Comparison of ENCODE assay signal across 19 mouse cellular contexts in genomic region chr13:14014540-14014939, GRCm38 (mm10). TPM values are rescaled to one million over a fixed set of nuclear protein-coding genes. Genes with fewer than 3 reads are reported as not detected.
A peak's percentile ranks its signal among the peaks of the same experiment; 100 is the strongest.
DNase-seq lines count a peak whose midpoint lies in the region; ATAC-seq and TF ChIP-seq lines count a peak whose summit lies in the region.
"Had no signal": no experiment of that assay in that cellular context is flagged by ENCODE, and none has a peak within 500 bp of the region (broad histone marks: within the 10 kb centered on the region; RNA-seq: fewer than 3 reads in every experiment).

No protein-coding gene starts in this region.

- H3K4me1 ChIP-seq in intestine, postnatal 0 days (replicated peaks; ENCODE audit: control insufficient read depth, insufficient read depth, low read length), result no peaks in the 10 kb centered on the region
- H3K4me1 ChIP-seq in forebrain, embryonic 14.5 days (ENCODE audit: control insufficient read depth, insufficient read depth, low read length), result no peaks in the 10 kb centered on the region
- H3K4me1 ChIP-seq: embryonic facial prominence, embryonic 10.5 days; forebrain, embryonic 13.5 days; hindbrain, embryonic 13.5 days; intestine, embryonic 15.5 days had no signal

- H3K36me3 ChIP-seq in intestine, postnatal 0 days (ENCODE audit: control insufficient read depth, insufficient read depth), result peaks cover 37% of the 10 kb centered on the region
- H3K36me3 ChIP-seq in forebrain, embryonic 14.5 days (ENCODE audit: control insufficient read depth, insufficient read depth, low read length), result peaks cover 60% of the 10 kb centered on the region
- H3K36me3 ChIP-seq: intestine, embryonic 15.5 days had no signal

- no peak overlapping the region for H3K4me3 ChIP-seq in intestine, postnatal 0 days (ENCODE audit: low read depth, low read length)
- no peak overlapping the region for H3K4me3 ChIP-seq in forebrain, embryonic 14.5 days (ENCODE audit: low read depth, low read length)
- H3K4me3 ChIP-seq: embryonic facial prominence, embryonic 10.5 days; forebrain, embryonic 13.5 days; heart, embryonic 13.5 days; hindbrain, embryonic 13.5 days; intestine, embryonic 15.5 days had no signal

- H3K27ac ChIP-seq in intestine, postnatal 0 days (ENCODE audit: low read depth, low read length), result no peak overlapping the region
- H3K27ac ChIP-seq in forebrain, embryonic 14.5 days (ENCODE audit: low read depth, low read length), result no peak overlapping the region
- H3K27ac ChIP-seq: embryonic facial prominence, embryonic 10.5 days; forebrain, embryonic 13.5 days; heart, embryonic 13.5 days; hindbrain, embryonic 13.5 days; intestine, embryonic 15.5 days had no signal

- peak; percentile 46; the same call in 1 of the 2 replicates for ATAC-seq in cerebellum, adult (ENCODE audit: insufficient number of reproducible peaks, low FRiP score, low TSS enrichment)
- ATAC-seq in intestine, postnatal 0 days, result no peak
- no peak for ATAC-seq in forebrain, embryonic 14.5 days
- ATAC-seq: CD4-positive, CD25-positive, alpha-beta regulatory T cell, adult 4 months; forebrain, embryonic 13.5 days had no signal

- H3K9ac ChIP-seq in intestine, postnatal 0 days (ENCODE audit: low read depth, low read length), result no peak overlapping the region
- H3K9ac ChIP-seq in forebrain, embryonic 14.5 days (ENCODE audit: low read length), result no peak overlapping the region
- H3K9ac ChIP-seq: forebrain, embryonic 13.5 days; heart, embryonic 13.5 days; hindbrain, embryonic 13.5 days; intestine, embryonic 15.5 days had no signal

- no peaks in the 10 kb centered on the region for H3K27me3 ChIP-seq in intestine, postnatal 0 days (replicated peaks; ENCODE audit: control insufficient read depth, insufficient read depth, low read length)
- H3K27me3 ChIP-seq in forebrain, embryonic 14.5 days (replicated peaks; ENCODE audit: control insufficient read depth, insufficient read depth, low read length), result no peaks in the 10 kb centered on the region
- H3K27me3 ChIP-seq: forebrain, embryonic 13.5 days; heart, embryonic 13.5 days; hindbrain, embryonic 13.5 days; intestine, embryonic 15.5 days had no signal

- WGBS in intestine, postnatal 0 days, result 85% methylated on average over 4 of the region's 4 CpGs
- WGBS in forebrain, embryonic 14.5 days, result 95% methylated on average over 4 of the region's 4 CpGs

- H3K4me2 ChIP-seq in intestine, postnatal 0 days (replicated peaks; ENCODE audit: low read depth), result no peak overlapping the region
- no peak overlapping the region for H3K4me2 ChIP-seq in forebrain, embryonic 14.5 days (ENCODE audit: low read length)
- H3K4me2 ChIP-seq: forebrain, embryonic 13.5 days; heart, embryonic 13.5 days; hindbrain, embryonic 13.5 days; intestine, embryonic 15.5 days had no signal

- intact Hi-C loops in heart, postnatal 25 days (cut with DNase I), result no loop called here

- no peak for DNase-seq in cerebellum, adult 11 months
- DNase-seq in brain, adult 2 months (ENCODE audit: low read depth, low spot score), result peak; percentile 65
- DNase-seq in cerebellum, adult 9-10 months, result peak; percentile 59
- peak; percentile 47 to 71 for DNase-seq in cerebellum, postnatal 25 days
- DNase-seq in heart, postnatal 25 days (ENCODE audit: low spot score), result no peak
- DNase-seq in forebrain, embryonic 14.5 days (ENCODE audit: low spot score), result no peak
- DNase-seq: B cell, adult 2 months; gastrocnemius, postnatal 36 days; heart, postnatal 4 days; kidney, adult 8-10 months had no signal

- no peak for TF ChIP-seq CTCF in intestine, postnatal 0 days (IDR thresholded peaks at IDR 0.05; ENCODE audit: low read depth)

- H3K9me3 ChIP-seq in intestine, postnatal 0 days (ENCODE audit: control insufficient read depth), result no peaks in the 10 kb centered on the region
- no peaks in the 10 kb centered on the region for H3K9me3 ChIP-seq in forebrain, embryonic 14.5 days (replicated peaks; ENCODE audit: control insufficient read depth, low read length)
- H3K9me3 ChIP-seq: embryonic facial prominence, embryonic 10.5 days; forebrain, embryonic 13.5 days; G1E; heart, embryonic 13.5 days; hindbrain, embryonic 13.5 days; intestine, embryonic 15.5 days had no signal

RNA-seq across cellular contexts. Expression of gene Tbce, which starts 24.9 kb away (rescaled TPM):
- 25.7 and 26.9 TPM in 2 replicates for polyA plus RNA-seq in intestine, postnatal 0 days (2015; fragmentation: Nextera tagmentation; extraction: Ambion mirVana)
- 10 to 100 TPM; 16.2 to 21.3 TPM for total RNA-seq in heart, postnatal 25 days (2021)
- 97.3 and 107 TPM in 2 replicates for polyA plus RNA-seq in forebrain, embryonic 14.5 days (2014; fragmentation: Nextera tagmentation; extraction: Ambion mirVana)

RNA-seq across cellular contexts. Expression of gene Arid4b, which starts 48.5 kb away (rescaled TPM):
- polyA plus RNA-seq in intestine, postnatal 0 days (2015; fragmentation: Nextera tagmentation; extraction: Ambion mirVana), result 25.6 and 34.3 TPM in 2 replicates
- 10 to 100 TPM; 20.4 to 27.1 TPM for total RNA-seq in heart, postnatal 25 days (2021)
- 57.3 and 75.4 TPM in 2 replicates for polyA plus RNA-seq in forebrain, embryonic 14.5 days (2014; fragmentation: Nextera tagmentation; extraction: Ambion mirVana)

RNA-seq across cellular contexts. Expression of gene Ggps1, which starts 48.7 kb away (rescaled TPM):
- polyA plus RNA-seq in intestine, postnatal 0 days (2015; fragmentation: Nextera tagmentation; extraction: Ambion mirVana), result 31.5 and 32.2 TPM in 2 replicates
- total RNA-seq in heart, postnatal 25 days (2021), result 10 to 100 TPM; 19.4 to 25.0 TPM
- 81.5 and 87.3 TPM in 2 replicates for polyA plus RNA-seq in forebrain, embryonic 14.5 days (2014; fragmentation: Nextera tagmentation; extraction: Ambion mirVana)

Comparison
In these comparisons a context has a peak if more than half of its experiments do, and no peak if none do; other contexts are left out.
1. DNase-seq: peak in brain, adult 2 months (single experiment), cerebellum, adult 9-10 months (single experiment) and cerebellum, postnatal 25 days (2 of 2); none in cerebellum, adult 11 months (single experiment), heart, postnatal 25 days (single experiment) and forebrain, embryonic 14.5 days (single experiment).